Mouse (Mus musculus): Measurements from ENCODE around the gene Gm21983.
A peak's percentile ranks its signal among the peaks of the same experiment; 100 is the strongest.

The Gm21983 gene

GRCm38 (mm10) chr7:27185986-27186385 is 5.1 kb upstream of the Gm21983 start:
- no peak for DNase-seq (ENCODE audit: low read depth, low spot score)

DNA sequence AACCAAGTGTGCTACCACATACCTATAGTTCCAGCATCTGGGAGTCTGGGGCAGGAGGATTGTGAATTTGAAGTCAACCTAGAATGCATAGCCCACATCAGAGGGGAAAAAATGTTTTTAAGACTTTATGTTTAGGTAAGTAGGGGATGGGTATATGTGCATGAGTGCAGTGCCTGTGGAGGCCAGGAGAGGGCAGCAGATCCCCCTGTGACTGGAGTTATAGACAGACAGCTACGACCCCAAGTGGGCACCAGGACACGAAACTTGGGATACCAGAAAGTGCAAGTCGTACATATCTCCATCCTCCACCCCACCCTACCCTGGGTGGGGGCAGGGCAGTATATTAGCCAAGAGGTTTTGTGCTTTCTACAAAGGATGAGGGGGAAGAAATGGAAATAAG is 4.1 kb upstream of the Gm21983 start:
- DNase-seq (ENCODE audit: low read depth, low spot score), result peak; percentile 35

DNA sequence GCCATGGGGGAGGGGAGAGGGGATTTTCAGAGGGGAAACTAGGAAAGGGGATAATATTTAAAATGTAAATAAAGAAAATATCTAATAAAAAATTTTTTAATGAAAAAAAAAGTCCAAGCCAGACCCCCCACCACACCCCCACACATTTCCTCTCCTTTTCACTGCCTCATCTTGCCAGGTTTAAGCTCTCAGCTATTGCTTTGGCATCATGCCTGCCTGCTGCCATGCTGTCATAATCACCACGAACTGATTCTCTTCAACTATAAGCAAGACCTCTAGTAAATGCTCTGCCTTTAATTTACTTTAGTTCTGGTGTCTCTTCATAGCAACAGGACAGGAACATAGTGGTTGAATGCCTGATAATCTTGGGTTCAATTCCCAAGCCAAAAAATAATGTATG is 1.6 kb upstream of the Gm21983 start:
- no peak for DNase-seq (ENCODE audit: low read depth, low spot score)

DNA sequence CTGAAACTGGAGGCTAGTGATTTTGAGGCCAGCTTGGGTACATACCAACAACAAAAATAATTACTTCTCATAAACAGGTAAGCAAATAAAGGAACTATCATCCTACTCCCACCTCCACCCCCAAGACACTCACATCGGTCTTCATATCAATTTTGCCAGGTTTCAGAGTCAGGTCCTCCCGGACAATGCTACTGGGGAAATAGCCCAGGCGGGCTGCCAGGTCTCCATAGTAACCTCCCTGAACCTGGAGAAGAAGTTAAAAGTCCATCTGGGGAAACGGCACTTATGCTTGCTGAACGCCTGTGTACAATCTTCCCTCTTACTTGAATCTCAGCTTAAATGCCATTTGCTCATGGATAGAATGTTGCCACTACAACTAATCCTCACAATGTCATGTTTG is 850 bp downstream of the Gm21983 start:
- DNase-seq (ENCODE audit: low read depth, low spot score), result no peak

DNA sequence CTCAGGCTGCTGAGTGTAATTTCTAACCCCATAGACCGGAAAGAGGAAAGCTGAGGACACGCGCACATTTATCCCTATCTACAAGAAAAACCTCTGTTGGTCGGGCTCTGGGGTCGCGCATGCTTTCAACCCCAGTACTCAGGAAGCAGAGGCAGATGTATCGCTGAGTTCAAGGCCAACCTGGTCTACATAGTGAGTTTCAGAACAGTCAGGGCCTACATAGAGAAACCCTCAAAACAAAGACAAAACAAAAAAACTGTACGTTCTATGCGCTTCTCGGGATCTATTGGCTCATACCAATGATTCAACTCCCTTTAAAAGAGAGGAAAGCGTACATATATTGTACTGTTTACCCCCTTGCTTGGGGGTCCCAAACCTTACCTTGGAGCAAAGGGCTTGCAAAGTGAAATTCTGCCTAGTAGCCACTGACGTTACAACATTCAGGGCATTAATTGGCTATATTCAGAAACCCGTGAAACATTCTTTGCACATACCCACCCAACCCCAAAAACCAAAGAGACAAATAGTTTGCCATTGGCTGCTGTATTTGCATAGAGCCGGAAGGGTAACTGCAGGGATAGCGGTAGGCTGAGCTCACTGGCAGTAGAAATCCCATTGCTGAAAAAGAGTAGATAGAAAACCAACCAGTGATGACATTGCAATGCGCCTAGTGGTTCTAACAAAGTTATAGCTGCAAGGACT is 1.5 kb downstream of the Gm21983 start:
- no peak for DNase-seq (ENCODE audit: low read depth, low spot score)

- peak; percentile 99 for DNase-seq (ENCODE audit: low read depth, low spot score)
These were observed 2.3 kb downstream of the Gm21983 start, which contains the start of gene Rab4b for GRCm38 (mm10) chr7:27178324-27179216. Rab4b (minus strand) TSS chr7:27178896.

- no peak for DNase-seq (ENCODE audit: low read depth, low spot score)
These were observed 3.0 kb downstream of the Gm21983 start for GRCm38 (mm10) chr7:27177942-27178323.

DNA sequence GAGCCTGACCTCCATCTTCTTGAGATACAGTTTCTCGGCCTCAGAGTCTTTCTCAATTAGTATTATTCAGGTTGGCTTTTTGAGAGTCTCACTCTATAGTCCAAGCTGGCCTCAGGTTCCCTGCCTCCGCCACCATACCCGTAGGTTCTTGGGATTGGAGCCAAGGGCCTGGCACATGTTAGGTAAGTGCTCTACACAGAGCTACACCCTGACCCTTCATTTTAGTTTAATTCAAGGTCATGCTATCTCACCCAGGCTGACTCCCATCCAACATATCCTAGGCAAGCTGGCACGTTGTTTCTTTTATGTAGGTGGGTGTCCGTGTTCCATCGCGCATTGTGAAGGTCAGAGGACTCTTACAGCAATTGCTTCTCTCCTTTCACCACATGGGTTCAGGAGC is 6.0 kb downstream of the Gm21983 start:
- DNase-seq (ENCODE audit: low read depth, low spot score), result no peak

DNA sequence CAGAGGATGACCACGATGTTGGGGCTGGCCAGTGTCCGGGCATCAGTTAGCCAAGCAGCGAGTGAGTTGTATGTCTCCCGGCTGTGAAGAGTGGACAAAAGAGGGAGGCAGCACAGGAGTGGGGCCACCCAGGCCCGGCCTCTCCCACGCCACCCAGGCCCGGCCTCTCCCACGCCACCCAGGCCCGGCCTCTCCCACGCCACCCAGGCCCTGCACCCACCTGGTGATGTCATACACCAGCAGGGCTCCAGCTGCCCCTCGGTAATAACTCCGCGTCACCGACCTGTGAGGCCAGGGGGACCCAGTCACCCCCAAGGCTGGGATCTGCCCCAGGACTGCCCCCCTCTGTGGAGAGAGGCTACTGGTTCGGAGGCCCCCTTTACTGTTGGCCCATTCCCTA is 6.4 kb downstream of the Gm21983 start:
- DNase-seq (ENCODE audit: low read depth, low spot score), result no peak

DNA sequence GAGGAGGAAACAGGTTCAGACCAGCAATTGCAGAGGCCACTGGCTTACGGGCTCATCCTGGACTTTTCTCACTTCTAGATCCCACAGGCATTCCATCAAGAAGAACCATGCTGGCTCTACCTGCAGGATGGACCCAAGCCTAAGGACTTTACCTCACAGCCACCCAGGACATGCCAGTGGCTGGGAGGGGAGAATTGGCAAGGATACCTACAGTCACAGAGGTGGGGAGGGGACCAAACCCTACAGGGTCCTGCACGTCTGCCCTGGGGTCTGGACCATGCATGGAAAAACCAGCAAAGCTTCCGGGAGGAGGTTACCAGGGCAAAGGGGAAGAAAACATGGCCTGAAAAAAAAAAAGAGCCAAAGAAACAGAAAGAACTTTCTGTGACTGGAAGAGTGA is 9.9 kb downstream of the Gm21983 start:
- no peak for DNase-seq (ENCODE audit: low read depth, low spot score)

DNA sequence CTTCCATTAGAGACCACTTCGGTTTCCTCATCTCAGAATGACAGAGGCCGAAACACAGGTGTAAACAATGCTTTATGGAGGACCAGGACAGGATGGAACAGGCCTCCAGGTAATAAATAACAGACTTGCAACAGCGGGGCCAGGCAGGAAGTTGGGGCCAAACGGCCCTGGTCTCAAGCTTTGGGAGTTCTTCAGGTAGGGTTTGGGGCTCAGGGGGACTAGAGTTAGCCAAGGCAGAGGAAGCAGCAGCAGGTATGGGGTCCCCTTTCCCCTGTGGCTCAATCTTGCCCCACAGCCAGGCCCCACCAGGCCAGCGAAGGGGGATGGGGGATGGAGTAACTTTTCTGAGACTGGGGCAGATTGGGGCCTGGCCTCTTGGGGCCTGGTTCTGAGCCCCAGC is 12.5 kb downstream of the Gm21983 start:
- DNase-seq (ENCODE audit: low read depth, low spot score), result no peak

DNA sequence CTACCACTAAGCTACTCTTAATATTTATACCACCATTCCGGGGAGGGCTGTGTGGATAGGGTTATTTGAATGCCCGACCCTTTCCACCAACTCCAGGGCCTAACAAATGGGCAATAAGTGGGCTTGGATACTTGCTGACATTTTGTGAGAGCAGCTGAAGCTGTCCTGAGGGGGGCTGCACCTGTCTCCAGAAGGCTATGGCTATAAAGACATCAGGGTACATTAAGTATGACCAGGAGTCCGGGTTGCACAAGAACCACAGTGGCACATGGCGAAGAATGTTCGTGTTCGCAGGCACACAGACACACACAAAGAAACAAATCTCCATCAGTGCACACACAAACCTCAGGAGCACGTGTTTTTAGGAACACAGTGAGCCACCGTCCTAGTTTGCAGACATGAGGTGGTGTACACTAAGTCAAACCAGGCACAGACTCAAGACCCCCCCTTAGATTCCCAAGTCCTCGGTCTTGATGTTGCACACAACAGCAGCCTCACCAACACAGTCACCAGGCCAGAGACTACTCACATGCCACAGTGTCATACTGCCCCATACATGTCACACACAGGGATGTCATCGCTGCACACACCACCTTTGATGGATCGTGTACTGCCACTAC is 13.3 kb downstream of the Gm21983 start:
- DNase-seq (ENCODE audit: low read depth, low spot score), result no peak

GRCm38 (mm10) chr7:27166614-27167474 is 14.0 kb downstream of the Gm21983 start, which contains the start of gene Egln2:
Egln2 (minus strand) TSS chr7:27166802.
- peak; percentile 93 for DNase-seq (ENCODE audit: low read depth, low spot score)

DNA sequence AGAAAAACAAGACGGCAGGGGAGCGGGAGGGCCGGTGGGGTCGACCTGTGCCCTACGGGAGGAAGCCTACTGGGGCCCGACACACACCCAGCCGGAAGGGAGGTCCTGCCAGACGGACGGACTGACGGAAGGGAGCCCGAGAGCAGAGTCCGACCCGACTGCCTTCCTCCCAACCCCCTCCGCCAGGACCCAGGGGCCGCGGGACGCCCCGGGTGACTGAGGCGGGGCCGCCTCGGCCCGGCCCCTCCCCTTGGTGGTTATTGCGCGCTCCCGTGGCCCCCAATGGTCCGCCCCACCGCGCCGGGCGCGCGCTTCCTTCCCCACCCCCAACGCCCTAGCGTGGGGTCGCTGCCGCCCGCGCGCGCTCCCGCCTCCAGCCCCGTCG is 14.7 kb downstream of the Gm21983 start:
- DNase-seq (ENCODE audit: low read depth, low spot score), result peak; percentile 79

DNA sequence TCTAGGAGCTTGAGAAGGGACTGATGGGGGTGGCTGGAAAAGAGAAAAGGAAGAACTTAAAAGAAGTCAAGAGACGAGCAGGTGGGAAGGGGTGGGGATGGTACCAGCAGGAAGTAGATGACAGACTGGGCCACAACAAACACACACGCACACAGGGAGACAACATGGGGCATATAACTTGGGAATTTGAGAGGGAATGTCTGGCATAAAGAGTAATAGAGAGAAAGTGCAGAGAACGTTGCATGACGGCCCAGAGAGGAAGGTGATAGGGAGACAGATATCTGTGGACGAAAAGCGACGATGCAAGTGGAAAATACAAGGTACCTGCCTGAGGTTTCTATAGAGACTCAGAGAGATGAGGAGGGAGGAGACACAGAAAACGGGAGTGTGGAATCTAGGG is 15.2 kb downstream of the Gm21983 start:
- DNase-seq (ENCODE audit: low read depth, low spot score), result no peak

- DNase-seq (ENCODE audit: low read depth, low spot score), result no peak
These were observed 15.8 kb downstream of the Gm21983 start for GRCm38 (mm10) chr7:27165007-27165655.

DNA sequence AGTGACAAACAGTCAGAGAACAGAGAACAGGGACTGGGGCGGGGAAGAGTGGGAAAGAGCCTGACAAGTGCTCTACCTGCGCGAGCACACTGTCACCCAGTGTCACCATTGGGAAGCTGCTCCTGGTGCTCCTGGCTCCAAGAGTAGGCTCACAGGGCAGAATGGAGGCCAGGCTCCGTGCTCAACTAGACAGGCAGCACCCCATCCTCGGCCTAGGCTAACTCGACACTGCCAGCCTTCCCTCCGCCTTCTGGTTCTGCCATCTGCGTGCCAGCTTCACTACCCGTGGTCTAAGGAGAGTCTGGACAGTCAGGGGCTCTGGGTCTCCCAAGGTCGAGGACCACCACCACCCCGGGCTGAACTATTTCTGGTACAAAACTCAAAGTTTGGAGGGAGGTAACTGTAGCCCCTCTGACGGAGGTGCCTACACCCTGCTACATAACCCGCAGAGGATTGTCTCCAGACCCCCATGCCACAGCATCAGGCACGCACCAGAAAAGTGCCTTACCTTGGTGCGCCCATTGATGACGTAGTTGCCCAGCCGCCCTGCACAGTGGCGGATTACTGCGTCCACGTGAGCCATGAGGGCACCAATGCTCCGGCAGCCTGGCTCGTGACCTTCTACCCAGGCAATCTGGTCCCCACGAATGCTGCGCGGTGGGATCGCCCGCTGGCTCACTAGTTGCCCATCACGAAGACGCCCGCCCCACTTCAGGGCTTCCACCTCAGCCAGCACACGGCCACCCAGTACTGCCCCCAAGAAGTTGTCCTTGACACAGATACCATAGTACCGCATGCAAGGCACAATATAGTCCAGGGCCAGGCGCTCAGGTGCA is 16.6 kb downstream of the Gm21983 start:
- DNase-seq (ENCODE audit: low read depth, low spot score), result no peak

DNA sequence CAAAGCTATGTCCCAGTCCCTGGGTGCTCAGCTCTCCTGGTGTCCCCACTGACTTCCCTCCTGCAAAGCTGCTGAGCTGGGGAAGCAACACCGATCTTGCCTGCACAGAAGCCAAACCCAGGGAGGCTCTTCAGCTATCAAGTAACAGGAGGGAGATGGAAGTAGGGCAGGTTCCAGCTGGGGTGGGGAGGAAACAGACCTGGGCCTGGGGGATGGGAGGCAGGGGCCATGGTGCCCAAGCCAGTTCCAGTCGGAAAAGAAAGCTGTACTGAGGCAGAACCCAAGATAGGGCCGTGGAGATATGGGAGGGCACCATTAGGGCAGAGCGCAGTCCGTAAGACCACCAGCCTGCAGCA is 17.5 kb downstream of the Gm21983 start:
- DNase-seq (ENCODE audit: low read depth, low spot score), result no peak

GRCm38 (mm10) chr7:27162780-27163449 is 18.0 kb downstream of the Gm21983 start:
- no peak for DNase-seq (ENCODE audit: low read depth, low spot score)

- no peak for DNase-seq (ENCODE audit: low read depth, low spot score)
These were observed 19.1 kb downstream of the Gm21983 start for GRCm38 (mm10) chr7:27161744-27162143.
